Mouse (Mus musculus) ES-E14 (cell line): ENCODE results near the gene Hspe1.
"Not testable (repeated sequence)": the region's sequence is repeated elsewhere in the genome, so short reads cannot be mapped to it uniquely, and the experiment has no call there.

Experiments used
- CHD2 ChIP-seq: IDR thresholded peaks from 2 replicates; pipeline ENCODE4 v1.6.1; 2014; ENCODE audit warnings: mild to moderate bottlenecking, low read depth, low read length, inconsistent platforms
- HCFC1 ChIP-seq: IDR thresholded peaks from 2 replicates; pipeline ENCODE4 v1.6.1; 2012; ENCODE audit warnings: low read length, inconsistent platforms, borderline replicate concordance; ENCODE audit not compliant: insufficient read depth
- MAFK ChIP-seq: IDR thresholded peaks from 2 replicates; pipeline ENCODE4 v1.6.1; 2014; ENCODE audit warnings: mild to moderate bottlenecking, low read depth, low read length, inconsistent platforms; ENCODE audit not compliant: insufficient read depth
- ZC3H11A ChIP-seq: IDR thresholded peaks from 2 replicates; pipeline ENCODE4 v1.6.1; 2012; ENCODE audit warnings: low read depth, mild to moderate bottlenecking, inconsistent platforms, low read length, borderline replicate concordance

GRCm38 (mm10) chr1:55058383-55058782 lies 29.5 kb upstream of the Hspe1 start:
- not testable (repeated sequence) for TF ChIP-seq MAFK, CHD2, ZC3H11A, HCFC1
